ENCODE assay signal across 8 mouse cellular contexts in the genomic region with DNA sequence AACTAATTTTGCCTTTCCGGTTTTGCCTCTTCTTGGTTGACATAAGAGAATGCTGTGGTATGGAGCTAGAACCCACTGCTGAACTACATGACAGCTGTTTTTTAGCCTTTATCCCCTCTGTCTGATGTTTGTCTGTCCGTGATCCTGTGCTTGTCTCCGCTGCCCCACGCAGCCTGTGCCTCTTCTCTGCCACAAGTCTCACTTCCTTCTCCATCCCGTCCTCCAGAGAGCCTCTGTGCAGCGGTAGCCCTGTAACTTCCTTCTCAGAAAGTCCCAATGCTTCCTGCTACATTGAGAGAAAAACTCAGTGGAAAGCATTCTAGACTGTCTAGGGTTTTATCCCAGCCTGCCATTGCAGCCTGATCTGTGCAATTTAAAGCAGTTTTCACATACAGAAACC. TPM values are rescaled to one million over a fixed set of nuclear protein-coding genes. Genes with fewer than 3 reads are reported as not detected.
DNase-seq lines count a peak whose midpoint lies in the region; ATAC-seq lines count a peak whose summit lies in the region.

No protein-coding gene starts in this region.

- DNase-seq in heart, postnatal 4 days, result no peak
- DNase-seq in brain, adult 2 months (ENCODE audit: low read depth, low spot score), result peak; percentile 26
- no peak for DNase-seq in right cerebral cortex, postnatal 36 days (ENCODE audit: low spot score in 2 of 2)
- no peak for DNase-seq in urinary bladder, adult 2 months (ENCODE audit: low spot score)
- no peak for DNase-seq in left cerebral cortex, postnatal 14 days (ENCODE audit: low spot score in 2 of 2)

- no peak for ATAC-seq in heart, embryonic 12.5 days (ENCODE audit: insufficient number of reproducible peaks, low FRiP score)
- ATAC-seq in hindbrain, embryonic 16.5 days, result no peak
- ATAC-seq in midbrain, embryonic 13.5 days, result no peak

- H3K4me1 ChIP-seq in heart, embryonic 12.5 days (replicated peaks), result peaks cover 21% of the 10 kb centered on the region
- peaks cover 18% of the 10 kb centered on the region for H3K4me1 ChIP-seq in hindbrain, embryonic 16.5 days (ENCODE audit: control insufficient read depth, insufficient read depth, low read depth, low read length)
- peaks cover 27% of the 10 kb centered on the region for H3K4me1 ChIP-seq in midbrain, embryonic 13.5 days (replicated peaks)

- H3K36me3 ChIP-seq in heart, embryonic 12.5 days, result peaks cover 56% of the 10 kb centered on the region
- H3K36me3 ChIP-seq in hindbrain, embryonic 16.5 days (ENCODE audit: control insufficient read depth, insufficient read depth, low read length), result peaks cover 34% of the 10 kb centered on the region
- H3K36me3 ChIP-seq in midbrain, embryonic 13.5 days, result peaks cover 56% of the 10 kb centered on the region

- H3K27ac ChIP-seq in heart, embryonic 12.5 days (ENCODE audit: poor library complexity, severe bottlenecking), result no peak overlapping the region
- no peak overlapping the region for H3K27ac ChIP-seq in hindbrain, embryonic 16.5 days (ENCODE audit: low read depth, low read length)
- no peak overlapping the region for H3K27ac ChIP-seq in midbrain, embryonic 13.5 days

- H3K27me3 ChIP-seq in heart, embryonic 12.5 days (replicated peaks), result no peaks in the 10 kb centered on the region
- H3K27me3 ChIP-seq in hindbrain, embryonic 16.5 days (replicated peaks; ENCODE audit: control insufficient read depth, insufficient read depth, low read length), result no peaks in the 10 kb centered on the region
- H3K27me3 ChIP-seq in midbrain, embryonic 13.5 days, result no peaks in the 10 kb centered on the region

- H3K9me3 ChIP-seq in heart, embryonic 12.5 days (replicated peaks), result no peaks in the 10 kb centered on the region
- H3K9me3 ChIP-seq in hindbrain, embryonic 16.5 days (ENCODE audit: control insufficient read depth, low read length), result no peaks in the 10 kb centered on the region
- no peaks in the 10 kb centered on the region for H3K9me3 ChIP-seq in midbrain, embryonic 13.5 days

- intact Hi-C loops in left cerebral cortex, postnatal 14 days (cut with DNase I), result loop anchor here (5.0 kb wide), 1 partner anchor 37 kb away; a partner anchor contains a TSS

- H3K4me3 ChIP-seq in heart, embryonic 12.5 days, result peak overlapping the region; percentile 91
- H3K4me3 ChIP-seq in hindbrain, embryonic 16.5 days (ENCODE audit: low read length), result 0 out of 2 replicates have a peak overlapping the region, but pooled peaks have one; percentile 1
- peak overlapping the region; percentile 99; the same call in 1 of the 2 replicates for H3K4me3 ChIP-seq in midbrain, embryonic 13.5 days (replicated peaks)

- H3K4me2 ChIP-seq in heart, embryonic 12.5 days, result peak overlapping the region; percentile 88
- H3K4me2 ChIP-seq in hindbrain, embryonic 16.5 days (ENCODE audit: low read length), result peak overlapping the region; percentile 88
- peak overlapping the region; percentile 99 for H3K4me2 ChIP-seq in midbrain, embryonic 13.5 days (replicated peaks)

- H3K9ac ChIP-seq in heart, embryonic 12.5 days, result peak overlapping the region; percentile 93
- no peak overlapping the region for H3K9ac ChIP-seq in hindbrain, embryonic 16.5 days (ENCODE audit: low read depth, low read length)
- H3K9ac ChIP-seq in midbrain, embryonic 13.5 days (replicated peaks), result 0 out of 2 replicates have a peak overlapping the region, but pooled peaks have one; percentile 98

- 72% methylated on average over 6 of the region's 6 CpGs for WGBS in heart, embryonic 12.5 days
- 83% methylated on average over 6 of the region's 6 CpGs for WGBS in hindbrain, embryonic 16.5 days
- WGBS in midbrain, embryonic 13.5 days, result 90% methylated on average over 6 of the region's 6 CpGs

RNA-seq across cellular contexts. Expression of a gene that starts 1.3 kb away (rescaled TPM):
- 274 and 285 TPM in 2 replicates for polyA plus RNA-seq in heart, embryonic 12.5 days (2016; fragmentation: Nextera tagmentation; extraction: Ambion mirVana)
- 100 to 1,000 TPM; 142 to 143 TPM for total RNA-seq in heart, postnatal 4 days (2021)
- polyA plus RNA-seq in hindbrain, embryonic 16.5 days (2015; fragmentation: Nextera tagmentation; extraction: Ambion mirVana), result 440 and 455 TPM in 2 replicates
- polyA plus RNA-seq in midbrain, embryonic 13.5 days (2015; fragmentation: Nextera tagmentation; extraction: Ambion mirVana), result 393 and 407 TPM in 2 replicates
- 116 TPM in 2 replicates for polyA plus RNA-seq in urinary bladder, adult 2 months (2012; rRNA removed)
- total RNA-seq in left cerebral cortex, postnatal 14 days (2021), result 100 to 1,000 TPM; 285 to 296 TPM

RNA-seq across cellular contexts. Expression of a gene that starts 1.6 kb away (rescaled TPM):
- 40.1 and 42.2 TPM in 2 replicates for polyA plus RNA-seq in heart, embryonic 12.5 days (2016; fragmentation: Nextera tagmentation; extraction: Ambion mirVana)
- total RNA-seq in heart, postnatal 4 days (2021), result 10 to 100 TPM; 23.8 to 26.0 TPM
- 68.3 and 71.1 TPM in 2 replicates for polyA plus RNA-seq in hindbrain, embryonic 16.5 days (2015; fragmentation: Nextera tagmentation; extraction: Ambion mirVana)
- polyA plus RNA-seq in midbrain, embryonic 13.5 days (2015; fragmentation: Nextera tagmentation; extraction: Ambion mirVana), result 64.5 and 74.7 TPM in 2 replicates
- polyA plus RNA-seq in urinary bladder, adult 2 months (2012; rRNA removed), result 36.3 and 38.5 TPM in 2 replicates
- total RNA-seq in left cerebral cortex, postnatal 14 days (2021), result 10 to 100 TPM; 48.6 to 56.8 TPM

RNA-seq across cellular contexts. Expression of a gene that starts 9.8 kb away (rescaled TPM):
- polyA plus RNA-seq in heart, embryonic 12.5 days (2016; fragmentation: Nextera tagmentation; extraction: Ambion mirVana), result 1.6 and 2.5 TPM in 2 replicates
- total RNA-seq in heart, postnatal 4 days (2021), result 1 to 10 TPM; 1.7 to 2.7 TPM
- polyA plus RNA-seq in hindbrain, embryonic 16.5 days (2015; fragmentation: Nextera tagmentation; extraction: Ambion mirVana), result 9.2 and 11.8 TPM in 2 replicates
- 10.8 and 11.4 TPM in 2 replicates for polyA plus RNA-seq in midbrain, embryonic 13.5 days (2015; fragmentation: Nextera tagmentation; extraction: Ambion mirVana)
- polyA plus RNA-seq in urinary bladder, adult 2 months (2012; rRNA removed), result 6.3 and 8.5 TPM in 2 replicates
- total RNA-seq in left cerebral cortex, postnatal 14 days (2021), result 1 to 10 TPM; 6.5 to 7.8 TPM

RNA-seq across cellular contexts. Expression of a gene that starts 35.5 kb away (rescaled TPM):
- 110 and 113 TPM in 2 replicates for polyA plus RNA-seq in heart, embryonic 12.5 days (2016; fragmentation: Nextera tagmentation; extraction: Ambion mirVana)
- 10 to 100 TPM; 73.5 to 73.7 TPM for total RNA-seq in heart, postnatal 4 days (2021)
- 119 and 128 TPM in 2 replicates for polyA plus RNA-seq in hindbrain, embryonic 16.5 days (2015; fragmentation: Nextera tagmentation; extraction: Ambion mirVana)
- 79.4 and 81.4 TPM in 2 replicates for polyA plus RNA-seq in midbrain, embryonic 13.5 days (2015; fragmentation: Nextera tagmentation; extraction: Ambion mirVana)
- 71.5 and 80.8 TPM in 2 replicates for polyA plus RNA-seq in urinary bladder, adult 2 months (2012; rRNA removed)
- 100 to 1,000 TPM; 102 to 109 TPM for total RNA-seq in left cerebral cortex, postnatal 14 days (2021)

RNA-seq across cellular contexts. Expression of a gene that starts 39.9 kb away (rescaled TPM):
- 15.2 and 16.0 TPM in 2 replicates for polyA plus RNA-seq in heart, embryonic 12.5 days (2016; fragmentation: Nextera tagmentation; extraction: Ambion mirVana)
- total RNA-seq in heart, postnatal 4 days (2021), result 1 to 10 TPM; 7.1 to 7.9 TPM
- polyA plus RNA-seq in hindbrain, embryonic 16.5 days (2015; fragmentation: Nextera tagmentation; extraction: Ambion mirVana), result 21.5 and 21.7 TPM in 2 replicates
- 20.8 and 23.0 TPM in 2 replicates for polyA plus RNA-seq in midbrain, embryonic 13.5 days (2015; fragmentation: Nextera tagmentation; extraction: Ambion mirVana)
- polyA plus RNA-seq in urinary bladder, adult 2 months (2012; rRNA removed), result 11.8 and 17.3 TPM in 2 replicates
- total RNA-seq in left cerebral cortex, postnatal 14 days (2021), result 10 to 100 TPM; 13.4 to 16.5 TPM

Comparison
In these comparisons a context has a peak if more than half of its experiments do, and no peak if none do; other contexts are left out.
1. H3K4me3 ChIP-seq: peak in every context shown above with its lines; median percentile 99 in midbrain, embryonic 13.5 days; 91 in heart, embryonic 12.5 days; 1 in hindbrain, embryonic 16.5 days.